Mouse (Mus musculus): ENCODE measurements at regions not wholly inside any gene's neighbourhood (a gene's known extent, or its start where the extent isn't known, plus 50 kb on each side); places are given as distances from the start of the nearest gene placed in this dataset.
A peak's percentile ranks its signal among the peaks of the same experiment; 100 is the strongest.

DNA sequence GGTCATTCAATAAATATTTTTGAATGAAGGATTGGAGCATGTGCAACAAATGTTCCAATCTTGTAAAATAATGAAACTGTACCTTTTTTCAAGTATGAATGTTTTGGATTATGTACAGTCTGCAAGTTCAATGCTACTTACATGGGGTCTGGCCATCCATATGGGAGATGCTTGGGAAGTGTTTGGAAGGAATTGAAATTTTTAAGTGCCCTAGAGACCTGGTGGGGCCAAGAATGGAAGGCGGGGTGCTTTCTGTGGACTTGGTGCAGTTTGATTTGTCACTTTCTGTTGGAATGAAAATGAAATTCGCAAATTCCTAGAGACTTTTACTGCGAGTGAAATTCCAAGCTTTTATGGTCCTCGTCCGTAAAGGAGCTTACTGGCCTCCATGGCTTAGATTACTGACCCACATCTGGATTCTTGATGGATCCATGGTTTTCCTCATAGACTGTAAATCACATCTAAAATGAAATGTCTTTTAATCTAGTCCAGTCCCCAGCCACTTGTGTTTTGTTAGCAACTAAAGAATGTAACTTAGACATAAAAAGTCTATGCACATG is 90.3 kb upstream of the 1810046K07Rik start:
- H3K36me3 ChIP-seq (ENCODE audit: control insufficient read depth, insufficient read depth, low read length): no peaks in the 10 kb centered on the region
- no peak overlapping the region for H3K9ac ChIP-seq (ENCODE audit: low read depth, low read length)
- H3K4me3 ChIP-seq (ENCODE audit: low read length): no peak overlapping the region
- no peaks in the 10 kb centered on the region for H3K9me3 ChIP-seq (ENCODE audit: control insufficient read depth, low read length)
- ATAC-seq: no peak
- H3K4me2 ChIP-seq (ENCODE audit: low read length): no peak overlapping the region
- WGBS: 91% methylated on average over 5 of the region's 5 CpGs
- no peaks in the 10 kb centered on the region for H3K4me1 ChIP-seq (ENCODE audit: control insufficient read depth, insufficient read depth, low read depth, low read length)
- H3K27ac ChIP-seq (ENCODE audit: low read depth, low read length): no peak overlapping the region
- no peaks in the 10 kb centered on the region for H3K27me3 ChIP-seq (replicated peaks; ENCODE audit: control insufficient read depth, insufficient read depth, low read length)

DNA sequence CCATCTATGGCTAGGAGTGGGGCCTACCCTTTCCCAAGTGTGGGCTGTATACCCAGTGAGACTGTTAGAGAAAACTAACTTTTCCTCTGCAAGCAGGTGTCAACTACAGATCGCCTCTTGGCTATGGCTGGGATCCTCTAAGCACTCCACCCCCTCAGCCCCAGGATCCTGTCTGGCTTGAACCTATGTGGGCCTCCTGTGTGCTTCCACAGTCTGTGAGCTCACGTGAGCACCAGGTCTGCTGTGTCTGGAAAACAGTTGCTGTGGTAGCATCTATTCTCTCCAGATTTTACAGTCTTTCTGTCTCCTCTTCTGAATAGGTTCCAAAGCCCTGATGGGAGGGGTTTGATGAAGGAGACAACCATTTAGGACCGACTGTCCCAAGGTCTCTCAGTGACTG is 93.8 kb upstream of the 1810046K07Rik start:
- 68% methylated on average over 3 of the region's 3 CpGs for WGBS

DNA sequence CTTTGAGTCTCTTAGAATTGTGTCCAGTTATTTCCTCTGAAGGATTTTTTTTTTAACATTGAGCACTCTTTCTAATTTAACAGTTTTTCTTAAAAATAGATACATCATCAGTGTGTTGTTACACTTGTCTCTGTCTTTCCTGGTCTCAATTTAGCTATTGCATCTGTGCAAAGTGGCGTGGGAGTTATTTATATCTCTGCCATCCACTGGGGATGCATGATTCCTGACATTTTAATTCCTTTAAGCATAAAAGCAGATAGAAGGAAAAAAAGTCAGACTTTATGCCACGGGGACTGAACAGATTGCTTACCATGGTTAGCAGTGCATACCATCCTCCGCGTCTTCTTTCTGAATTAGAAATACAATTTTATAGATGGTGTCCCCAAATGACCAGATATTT is 94.6 kb upstream of the 1810046K07Rik start:
- H3K9me3 ChIP-seq (ENCODE audit: control insufficient read depth, low read length): no peaks in the 10 kb centered on the region
- no peak for ATAC-seq
- no peak overlapping the region for H3K4me3 ChIP-seq (ENCODE audit: low read length)
- H3K4me2 ChIP-seq (ENCODE audit: low read length): no peak overlapping the region
- no peaks in the 10 kb centered on the region for H3K36me3 ChIP-seq (ENCODE audit: control insufficient read depth, insufficient read depth, low read length)
- no peak overlapping the region for H3K27ac ChIP-seq (ENCODE audit: low read depth, low read length)
- 69% methylated on average over 4 of the region's 4 CpGs for WGBS
- H3K9ac ChIP-seq (ENCODE audit: low read depth, low read length): no peak overlapping the region
- H3K4me1 ChIP-seq (ENCODE audit: control insufficient read depth, insufficient read depth, low read depth, low read length): no peaks in the 10 kb centered on the region
- H3K27me3 ChIP-seq (replicated peaks; ENCODE audit: control insufficient read depth, insufficient read depth, low read length): no peaks in the 10 kb centered on the region

More for the DNA sequence above, 93.8 kb upstream of the 1810046K07Rik start:
- H3K4me3 ChIP-seq (ENCODE audit: low read length): no peak overlapping the region
- H3K36me3 ChIP-seq (ENCODE audit: control insufficient read depth, insufficient read depth, low read length): no peaks in the 10 kb centered on the region
- no peaks in the 10 kb centered on the region for H3K9me3 ChIP-seq (ENCODE audit: control insufficient read depth, low read length)
- H3K4me2 ChIP-seq (ENCODE audit: low read length): no peak overlapping the region
- H3K27ac ChIP-seq (ENCODE audit: low read depth, low read length): no peak overlapping the region
- no peak for ATAC-seq
- H3K4me1 ChIP-seq (ENCODE audit: control insufficient read depth, insufficient read depth, low read depth, low read length): no peaks in the 10 kb centered on the region
- no peak overlapping the region for H3K9ac ChIP-seq (ENCODE audit: low read depth, low read length)
- H3K27me3 ChIP-seq (replicated peaks; ENCODE audit: control insufficient read depth, insufficient read depth, low read length): no peaks in the 10 kb centered on the region

DNA sequence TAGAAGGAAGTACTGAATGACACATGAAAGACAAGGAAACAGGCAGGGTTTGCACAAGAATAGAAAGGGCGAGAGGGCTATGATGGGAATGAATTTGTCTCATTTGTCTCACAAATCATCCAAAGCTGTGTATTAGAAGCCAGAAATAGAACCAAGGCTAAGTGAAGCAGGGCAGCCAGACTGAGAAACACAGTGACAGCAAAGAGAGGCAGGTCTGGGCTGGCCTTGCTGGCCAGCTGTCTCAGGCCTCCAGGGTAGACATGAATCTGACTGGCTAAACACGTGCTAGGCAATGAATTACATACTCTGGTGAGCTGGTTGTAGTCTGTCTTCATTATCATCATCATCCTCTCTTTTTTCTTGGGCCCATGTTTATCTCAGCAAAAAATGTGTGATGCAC is 101.7 kb upstream of the 1810046K07Rik start:
- ATAC-seq: no peak
- Histone ChIP-seq H3K9me3 (ENCODE audit: control insufficient read depth, low read length) (no peaks in the 10 kb centered on the region), H3K27ac (ENCODE audit: low read depth, low read length) (no peak overlapping the region), H3K4me1 (ENCODE audit: control insufficient read depth, insufficient read depth, low read depth, low read length) (no peaks in the 10 kb centered on the region), H3K9ac (ENCODE audit: low read depth, low read length) (no peak overlapping the region), H3K4me2 (ENCODE audit: low read length) (no peak overlapping the region), H3K36me3 (ENCODE audit: control insufficient read depth, insufficient read depth, low read length) (no peaks in the 10 kb centered on the region), H3K4me3 (ENCODE audit: low read length) (no peak overlapping the region), H3K27me3 (replicated peaks; ENCODE audit: control insufficient read depth, insufficient read depth, low read length) (no peaks in the 10 kb centered on the region)
- 69% methylated on average over 2 of the region's 2 CpGs for WGBS

DNA sequence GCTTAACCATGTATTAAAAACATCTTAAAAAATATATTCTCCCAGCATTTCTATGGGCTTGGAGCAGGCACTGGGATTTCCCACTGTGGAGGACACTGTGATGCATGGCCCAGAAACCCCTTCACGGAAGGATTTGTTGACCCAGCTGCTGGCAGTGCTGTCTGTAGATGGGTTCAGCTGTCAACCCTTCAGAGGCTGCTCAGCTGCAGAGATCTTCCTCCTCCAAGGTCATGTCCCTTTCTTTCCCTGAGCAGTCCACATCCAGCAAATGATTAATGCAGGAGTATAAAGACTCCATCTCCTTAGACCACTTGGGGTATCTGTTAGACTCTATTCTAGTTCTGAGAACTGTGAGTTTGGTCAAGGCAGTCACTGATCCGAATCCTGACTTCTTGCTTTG is 108.4 kb upstream of the 1810046K07Rik start:
- 77% methylated on average over 2 of the region's 2 CpGs for WGBS
- no peak for ATAC-seq
- Histone ChIP-seq H3K4me1 (ENCODE audit: control insufficient read depth, insufficient read depth, low read depth, low read length) (peaks cover 5% of the 10 kb centered on the region), H3K36me3 (ENCODE audit: control insufficient read depth, insufficient read depth, low read length) (no peaks in the 10 kb centered on the region), H3K27ac (ENCODE audit: low read depth, low read length) (no peak overlapping the region), H3K9ac (ENCODE audit: low read depth, low read length) (no peak overlapping the region), H3K4me3 (ENCODE audit: low read length) (no peak overlapping the region), H3K4me2 (ENCODE audit: low read length) (no peak overlapping the region), H3K9me3 (ENCODE audit: control insufficient read depth, low read length) (no peaks in the 10 kb centered on the region), H3K27me3 (replicated peaks; ENCODE audit: control insufficient read depth, insufficient read depth, low read length) (no peaks in the 10 kb centered on the region)

DNA sequence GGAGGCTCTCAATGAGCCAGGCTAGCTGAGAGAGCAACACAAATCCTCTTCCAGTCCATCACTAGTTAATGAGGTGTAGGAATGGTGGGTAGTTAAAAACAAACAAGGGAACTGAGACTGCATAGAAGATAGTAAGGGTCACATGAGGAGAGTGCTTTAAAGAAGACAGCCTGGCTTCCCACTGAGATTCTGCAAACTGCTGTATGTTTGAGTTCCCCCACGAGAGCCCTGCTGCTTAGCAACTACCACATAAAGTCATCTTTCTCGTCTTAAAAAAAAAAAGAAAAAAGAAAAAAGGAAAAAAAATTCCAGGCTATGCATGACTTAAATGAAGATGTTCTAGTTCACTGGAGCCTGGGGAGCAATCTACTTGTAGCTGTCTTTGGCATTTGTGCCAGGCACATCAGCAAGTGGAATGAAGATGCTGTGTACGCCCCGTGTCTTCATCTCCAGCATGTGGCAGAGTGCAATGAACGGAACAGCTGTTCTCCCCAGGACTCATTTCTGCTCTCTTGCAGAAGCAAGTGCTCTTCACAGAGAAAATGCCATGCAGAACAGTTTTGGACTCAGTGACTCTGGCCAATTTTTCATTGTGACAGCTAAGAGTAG is 113.2 kb upstream of the 1810046K07Rik start:
- Histone ChIP-seq H3K36me3 (ENCODE audit: control insufficient read depth, insufficient read depth, low read length) (no peaks in the 10 kb centered on the region), H3K4me3 (ENCODE audit: low read length) (no peak overlapping the region), H3K27me3 (replicated peaks; ENCODE audit: control insufficient read depth, insufficient read depth, low read length) (no peaks in the 10 kb centered on the region), H3K9me3 (ENCODE audit: control insufficient read depth, low read length) (no peaks in the 10 kb centered on the region; the same call in 1 of the 2 replicates), H3K4me1 (ENCODE audit: control insufficient read depth, insufficient read depth, low read depth, low read length) (peaks cover 7% of the 10 kb centered on the region), H3K27ac (ENCODE audit: low read depth, low read length) (peak overlapping the region; percentile 67), H3K4me2 (ENCODE audit: low read length) (peak overlapping the region; percentile 35), H3K9ac (ENCODE audit: low read depth, low read length) (no peak overlapping the region)
- ATAC-seq: peak; percentile 89
- 9% methylated on average over 5 of the region's 5 CpGs for WGBS

DNA sequence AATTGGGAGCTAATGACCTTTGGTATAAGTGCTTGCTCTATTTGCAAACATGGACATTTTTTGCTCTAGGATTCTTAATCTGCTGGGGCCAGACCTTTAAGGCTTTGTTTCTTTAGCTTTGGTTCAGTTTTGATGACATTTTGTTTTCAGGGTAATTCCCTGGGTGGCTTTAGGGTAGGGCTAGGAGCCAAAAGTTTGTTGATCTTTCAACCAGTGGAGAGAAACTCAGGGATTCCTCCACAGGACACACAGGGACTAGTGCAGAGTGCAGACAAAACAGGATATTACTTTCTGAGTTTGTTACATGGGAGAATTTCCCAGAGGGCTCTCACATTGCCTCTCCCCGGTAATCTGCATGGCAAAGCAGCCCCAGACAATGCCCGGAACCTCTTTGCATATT is 127.0 kb upstream of the 1810046K07Rik start:
- no peak for ATAC-seq
- H3K4me2 ChIP-seq (ENCODE audit: low read length): no peak overlapping the region

DNA sequence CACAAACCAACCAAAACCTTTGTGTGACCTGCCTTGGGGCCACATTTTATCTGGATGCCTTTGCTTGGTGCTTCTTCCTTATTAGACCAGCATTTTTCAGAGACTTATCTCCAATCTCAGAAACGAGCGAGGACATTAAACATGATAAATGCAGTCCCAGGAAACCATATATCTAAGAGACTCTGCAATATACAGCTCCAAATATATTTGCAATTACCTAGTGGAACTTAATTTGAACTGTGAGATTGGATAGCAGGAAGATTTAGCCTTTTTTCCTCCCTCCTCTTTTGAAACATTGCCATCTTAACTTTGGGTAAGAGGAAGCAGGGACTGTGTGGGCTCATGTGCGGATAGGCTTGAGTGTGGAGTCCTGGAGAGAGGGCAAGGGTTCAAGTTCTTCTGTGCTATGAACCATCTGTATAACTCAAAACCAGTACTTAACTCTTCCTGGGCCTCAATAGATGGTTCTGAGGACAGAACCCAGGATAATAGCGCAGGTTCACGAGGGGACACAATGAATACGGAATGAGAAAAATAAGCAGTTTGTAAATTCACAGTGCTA is 133.8 kb upstream of the 1810046K07Rik start:
- H3K4me2 ChIP-seq (ENCODE audit: low read length): no peak overlapping the region
- ATAC-seq: no peak
- H3K9ac ChIP-seq (ENCODE audit: low read depth, low read length): no peak overlapping the region
- no peaks in the 10 kb centered on the region for H3K36me3 ChIP-seq (ENCODE audit: control insufficient read depth, insufficient read depth, low read length)
- H3K4me3 ChIP-seq (ENCODE audit: low read length): no peak overlapping the region
- no peaks in the 10 kb centered on the region for H3K9me3 ChIP-seq (ENCODE audit: control insufficient read depth, low read length)
- no peaks in the 10 kb centered on the region for H3K4me1 ChIP-seq (ENCODE audit: control insufficient read depth, insufficient read depth, low read depth, low read length)
- 79% methylated on average over 6 of the region's 6 CpGs for WGBS
- H3K27me3 ChIP-seq (replicated peaks; ENCODE audit: control insufficient read depth, insufficient read depth, low read length): no peaks in the 10 kb centered on the region
- H3K27ac ChIP-seq (ENCODE audit: low read depth, low read length): no peak overlapping the region

More for the DNA sequence above, 127.0 kb upstream of the 1810046K07Rik start:
- no peaks in the 10 kb centered on the region for H3K36me3 ChIP-seq (ENCODE audit: control insufficient read depth, insufficient read depth, low read length)
- H3K27me3 ChIP-seq (replicated peaks; ENCODE audit: control insufficient read depth, insufficient read depth, low read length): no peaks in the 10 kb centered on the region
- 17% methylated on average over 2 of the region's 2 CpGs for WGBS
- H3K9ac ChIP-seq (ENCODE audit: low read depth, low read length): no peak overlapping the region
- peaks cover 3% of the 10 kb centered on the region; the same call in 1 of the 2 replicates for H3K4me1 ChIP-seq (ENCODE audit: control insufficient read depth, insufficient read depth, low read depth, low read length)
- no peaks in the 10 kb centered on the region for H3K9me3 ChIP-seq (ENCODE audit: control insufficient read depth, low read length)
- H3K4me3 ChIP-seq (ENCODE audit: low read length): no peak overlapping the region
- H3K27ac ChIP-seq (ENCODE audit: low read depth, low read length): no peak overlapping the region

DNA sequence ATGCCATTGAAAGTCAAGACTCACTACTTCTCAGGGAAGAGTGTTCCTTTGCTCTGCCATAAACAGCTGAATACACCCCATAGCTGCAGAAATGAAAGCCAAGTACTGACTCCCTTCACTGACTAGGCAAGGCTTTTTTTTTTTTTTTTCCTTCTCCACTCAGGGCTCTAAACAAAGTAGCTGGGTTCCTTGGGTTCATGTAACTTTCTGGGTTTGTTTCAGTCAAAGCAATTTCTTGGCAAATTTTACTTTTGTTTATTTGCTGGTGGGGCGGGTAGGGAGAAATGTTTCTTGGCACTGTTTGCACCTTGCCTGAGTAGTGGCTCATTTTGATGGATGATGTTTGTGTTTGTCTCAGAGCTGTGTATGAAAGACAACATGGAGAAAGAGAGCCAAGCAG is 141.3 kb upstream of the 1810046K07Rik start:
- Histone ChIP-seq H3K27ac (ENCODE audit: low read depth, low read length) (no peak overlapping the region), H3K9me3 (ENCODE audit: control insufficient read depth, low read length) (no peaks in the 10 kb centered on the region), H3K4me2 (ENCODE audit: low read length) (no peak overlapping the region), H3K27me3 (replicated peaks; ENCODE audit: control insufficient read depth, insufficient read depth, low read length) (no peaks in the 10 kb centered on the region), H3K4me3 (ENCODE audit: low read length) (no peak overlapping the region), H3K4me1 (ENCODE audit: control insufficient read depth, insufficient read depth, low read depth, low read length) (no peaks in the 10 kb centered on the region), H3K9ac (ENCODE audit: low read depth, low read length) (no peak overlapping the region), H3K36me3 (ENCODE audit: control insufficient read depth, insufficient read depth, low read length) (no peaks in the 10 kb centered on the region)
- ATAC-seq: no peak
- WGBS: 74% methylated on average over 1 of the region's 1 CpGs
